Mouse (Mus musculus): ENCODE measurements around the gene Pmpca.

GRCm38 (mm10) chr2:26410091-26410490, 21.0 kb downstream of the Pmpca start:
- TF ChIP-seq CTCF (IDR thresholded peaks at IDR 0.05; ENCODE audit: low read depth, low read length) (no peak), TAL1 (conservative IDR thresholded peaks at IDR 0.05; ENCODE audit: low read depth, low read length) (no peak), GATA2 (IDR thresholded peaks at IDR 0.05; ENCODE audit: borderline replicate concordance, low read depth, low read length) (no peak)

All from G1E (cell line).